Mouse (Mus musculus): ENCODE measurements at regions not wholly inside any gene's neighbourhood (a gene's known extent, or its start where the extent isn't known, plus 50 kb on each side); places are given as distances from the start of the nearest gene placed in this dataset.

DNA sequence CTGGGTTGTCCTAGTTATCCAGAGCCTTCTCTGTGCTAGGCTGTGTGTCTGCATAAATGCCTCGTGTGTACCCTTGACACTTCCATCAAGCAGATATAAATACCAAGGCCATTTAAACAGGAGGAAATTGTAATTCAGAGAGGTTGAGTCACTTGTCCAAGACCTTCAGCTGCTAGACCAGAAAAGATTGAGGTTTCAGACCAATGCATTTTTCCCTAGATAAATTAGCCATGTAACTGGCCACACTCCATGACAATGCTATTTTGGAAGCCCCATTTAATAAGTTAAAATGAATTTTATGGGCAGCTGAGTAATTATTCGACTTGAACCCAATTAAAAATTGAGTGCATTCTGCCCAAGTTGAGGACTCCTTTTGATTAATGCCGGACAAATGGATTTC is 509.6 kb downstream of the 1810013L24Rik start:
- DNase-seq (ENCODE audit: low spot score in 2 of 2) = no peak

DNA sequence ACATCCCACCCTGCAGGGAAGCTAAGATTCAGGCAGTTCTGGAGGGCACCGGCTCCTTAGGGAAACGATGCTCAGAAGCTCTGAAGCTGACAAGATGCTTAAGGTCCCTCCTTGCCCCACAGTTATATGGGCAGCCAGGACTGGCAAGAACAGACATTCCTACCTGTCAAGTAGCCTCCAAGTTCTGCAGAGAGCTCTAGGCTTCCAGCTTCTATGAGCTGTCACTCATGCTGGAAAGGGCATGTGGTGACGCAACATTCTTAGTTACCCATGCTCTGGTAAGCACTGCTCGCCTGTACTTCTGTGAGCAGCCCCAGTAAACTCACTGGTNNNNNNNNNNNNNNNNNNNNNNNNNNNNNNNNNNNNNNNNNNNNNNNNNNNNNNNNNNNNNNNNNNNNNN is 511.3 kb downstream of the 1810013L24Rik start:
- no peak for DNase-seq (ENCODE audit: low spot score in 2 of 2)

DNA sequence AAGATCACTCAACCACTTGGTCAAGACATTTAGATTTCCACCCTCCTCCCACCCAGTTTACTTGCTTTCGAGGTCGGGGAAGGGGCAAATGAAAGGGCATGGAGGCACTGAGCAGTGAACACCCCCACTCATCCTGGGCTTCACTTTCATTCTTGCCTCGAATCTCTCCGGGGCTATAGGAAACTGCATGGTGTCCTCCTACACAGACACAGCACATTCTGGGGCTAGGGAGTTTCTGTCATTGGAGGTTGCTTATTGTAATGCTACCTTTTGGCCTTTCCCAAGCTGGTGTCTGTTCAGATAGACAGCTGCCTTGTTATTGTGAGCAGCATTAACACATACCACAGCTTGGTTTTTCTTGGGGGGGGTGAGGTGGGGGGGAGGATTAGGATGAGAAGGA is 523.9 kb downstream of the 1810013L24Rik start:
- no peak for DNase-seq (ENCODE audit: low spot score in 2 of 2)

DNA sequence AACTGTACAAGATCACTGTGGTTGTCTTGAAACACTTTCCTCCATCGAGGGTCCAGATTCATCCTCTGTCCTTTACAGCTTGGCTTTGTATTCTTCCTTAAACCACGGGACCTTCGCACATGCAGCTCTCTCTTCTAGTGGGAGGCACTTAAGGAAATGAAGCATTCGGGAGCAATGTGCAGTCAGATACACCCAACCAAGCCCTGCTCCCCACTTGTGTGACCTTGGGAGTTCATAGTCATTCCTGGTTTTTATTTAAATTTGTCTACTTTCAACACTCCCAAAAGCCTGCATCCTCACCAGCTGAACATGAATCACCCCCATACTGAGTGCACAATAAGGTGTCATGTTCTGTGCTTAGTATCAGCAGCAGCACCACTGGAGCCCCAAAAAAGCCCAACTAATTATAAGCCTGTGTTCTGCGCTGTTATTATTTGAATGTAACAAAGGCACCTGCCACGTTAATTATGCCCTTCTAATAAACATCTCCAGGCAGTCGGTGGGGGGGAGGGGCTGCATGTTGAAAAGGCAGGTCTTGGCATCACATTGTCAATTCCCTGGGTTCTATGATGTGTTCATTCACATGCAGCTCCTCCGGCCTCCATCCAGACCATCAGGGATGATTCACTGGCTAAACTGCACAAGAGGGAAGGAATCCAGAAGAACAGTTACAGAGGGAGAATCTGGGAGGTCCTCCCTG is 524.6 kb downstream of the 1810013L24Rik start:
- no peak for DNase-seq (ENCODE audit: low spot score in 2 of 2)

DNA sequence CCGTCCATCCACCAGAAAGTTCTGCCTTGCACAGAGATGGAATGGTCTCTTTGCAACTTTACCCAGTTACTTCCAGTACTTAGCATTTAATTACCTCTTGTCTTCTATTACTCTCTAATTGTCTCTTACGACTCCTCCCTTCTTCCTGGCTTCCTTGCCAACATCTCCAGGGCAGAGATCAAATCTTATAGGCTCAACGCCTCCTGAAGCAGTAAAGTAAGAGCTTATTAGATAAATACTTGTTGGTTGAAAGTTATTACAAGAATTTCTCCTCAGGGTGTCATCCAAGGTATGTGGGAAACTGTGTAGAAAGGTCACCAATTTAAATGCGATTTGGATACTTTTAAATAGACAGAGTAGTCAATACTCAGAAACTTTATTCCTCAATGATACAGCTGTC is 528.8 kb downstream of the 1810013L24Rik start:
- no peak for DNase-seq (ENCODE audit: low spot score in 2 of 2)

DNA sequence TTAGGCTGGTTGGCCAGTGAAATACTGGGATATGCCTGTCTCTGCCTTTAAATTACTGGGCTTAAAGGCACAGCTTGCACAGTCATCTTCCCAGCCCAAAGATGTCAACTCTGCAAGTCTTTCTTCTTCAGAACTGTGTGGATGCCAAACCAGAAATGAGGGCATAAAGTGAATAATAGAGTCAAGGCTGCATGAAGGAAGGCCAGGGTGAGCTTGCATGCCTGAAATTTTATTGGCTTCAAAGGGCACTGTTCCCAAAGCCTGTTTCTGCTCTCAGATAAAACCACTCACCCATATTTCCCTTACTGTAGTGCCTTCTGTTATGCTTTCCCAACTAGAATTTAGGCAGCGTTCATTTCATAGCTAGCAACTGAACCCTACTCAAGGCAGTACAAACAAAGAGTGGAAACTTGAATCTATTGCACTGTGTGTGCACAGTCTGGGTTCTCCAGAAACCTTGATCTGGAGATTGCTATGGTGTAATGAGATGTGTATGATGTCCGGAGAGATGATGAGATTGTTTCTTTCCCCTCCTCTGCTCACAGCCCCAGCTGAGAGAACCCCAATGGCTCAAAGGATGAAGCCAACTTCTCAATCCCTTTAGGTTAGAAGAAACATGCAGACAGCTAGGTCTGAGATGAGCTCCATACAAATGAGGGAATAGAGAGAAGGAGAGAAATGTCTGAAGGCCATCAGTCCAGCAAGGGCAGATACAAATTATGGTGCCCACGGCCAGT is 529.7 kb downstream of the 1810013L24Rik start:
- DNase-seq (ENCODE audit: low spot score in 2 of 2) = no peak

DNA sequence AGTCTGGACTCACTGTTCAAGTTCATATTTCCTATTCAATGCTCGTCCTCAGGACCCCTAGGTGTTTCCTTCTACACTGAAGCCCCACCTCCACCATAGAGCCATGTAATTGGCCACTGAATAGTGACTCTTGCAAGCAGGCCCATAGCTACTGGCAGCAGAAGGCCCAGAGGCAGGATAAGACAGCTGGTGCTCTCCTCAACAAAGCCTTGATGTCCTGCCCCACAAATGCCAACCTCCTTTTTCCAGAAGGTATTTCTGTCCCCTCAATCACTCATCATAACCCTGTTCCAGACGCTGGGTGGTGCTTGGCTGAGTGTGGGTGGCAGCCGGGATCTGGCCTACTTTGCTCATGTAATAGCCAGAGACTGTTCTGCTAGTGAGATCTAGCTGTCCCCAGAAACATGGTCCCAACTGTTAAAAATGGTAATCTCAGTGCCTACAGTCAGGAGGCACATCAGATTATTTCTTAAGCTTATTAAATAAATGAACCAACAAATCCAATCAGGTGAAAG is 530.9 kb downstream of the 1810013L24Rik start:
- DNase-seq (ENCODE audit: low spot score in 2 of 2) = no peak

DNA sequence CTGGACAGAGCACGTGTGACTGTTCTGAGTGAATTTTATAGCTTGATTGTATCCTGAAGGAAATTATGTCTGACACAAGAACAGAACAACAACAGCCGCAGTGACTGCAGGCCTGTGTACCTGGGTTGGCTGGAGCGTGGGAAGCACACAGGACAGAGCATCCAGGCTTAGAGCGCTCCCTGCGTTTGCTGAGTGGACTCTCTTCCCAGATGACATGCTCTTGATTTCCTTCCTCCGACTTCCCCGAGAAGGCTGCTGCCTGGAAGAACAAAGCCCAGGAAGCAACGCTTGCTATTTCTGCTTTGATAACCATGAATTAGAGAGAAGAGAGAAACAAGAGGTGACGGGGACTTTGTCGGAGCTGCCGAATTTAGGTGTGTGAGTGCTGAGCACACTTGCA is 532.2 kb downstream of the 1810013L24Rik start:
- no peak for DNase-seq (ENCODE audit: low spot score in 2 of 2)

DNA sequence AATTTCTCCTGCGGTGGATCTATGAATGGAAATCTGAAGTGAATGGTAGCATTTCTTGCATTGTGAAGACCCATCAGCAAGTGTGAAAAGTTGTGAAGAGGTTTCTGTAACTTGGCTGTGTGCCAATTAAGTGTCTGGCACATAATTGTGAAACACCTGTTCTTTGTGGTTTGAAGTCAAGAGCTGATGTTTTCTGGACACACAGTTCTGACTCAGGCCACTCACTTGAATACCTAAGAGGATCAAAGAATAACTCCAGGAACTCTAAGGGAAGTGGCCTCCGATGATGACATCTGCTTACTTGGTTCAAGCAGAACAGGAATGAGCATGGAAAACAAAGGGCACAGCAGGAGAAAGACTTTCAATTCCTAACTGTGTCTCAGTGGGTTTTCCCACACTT is 534.2 kb downstream of the 1810013L24Rik start:
- no peak for DNase-seq (ENCODE audit: low spot score in 2 of 2)

DNA sequence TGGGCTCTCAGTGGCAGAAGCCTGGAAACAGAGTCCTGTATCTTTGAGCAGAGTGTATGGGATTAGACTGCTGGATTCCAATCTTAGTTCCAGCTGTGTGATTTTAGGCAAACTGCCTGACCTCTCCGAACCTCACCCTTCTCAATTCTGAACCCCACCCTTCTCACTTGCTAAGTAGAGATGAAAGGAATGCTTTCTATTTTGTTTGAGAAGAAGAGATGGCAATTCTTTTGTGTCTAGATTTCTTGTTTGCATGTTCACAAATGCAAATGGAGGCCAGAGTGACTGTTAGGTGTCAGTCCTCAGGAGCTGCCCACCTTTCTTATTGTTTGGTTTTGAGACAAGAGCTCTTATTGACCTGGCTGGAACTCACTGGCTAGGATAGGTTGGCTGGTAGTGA is 561.1 kb downstream of the 1810013L24Rik start:
- no peak for DNase-seq (ENCODE audit: low spot score in 2 of 2)

DNA sequence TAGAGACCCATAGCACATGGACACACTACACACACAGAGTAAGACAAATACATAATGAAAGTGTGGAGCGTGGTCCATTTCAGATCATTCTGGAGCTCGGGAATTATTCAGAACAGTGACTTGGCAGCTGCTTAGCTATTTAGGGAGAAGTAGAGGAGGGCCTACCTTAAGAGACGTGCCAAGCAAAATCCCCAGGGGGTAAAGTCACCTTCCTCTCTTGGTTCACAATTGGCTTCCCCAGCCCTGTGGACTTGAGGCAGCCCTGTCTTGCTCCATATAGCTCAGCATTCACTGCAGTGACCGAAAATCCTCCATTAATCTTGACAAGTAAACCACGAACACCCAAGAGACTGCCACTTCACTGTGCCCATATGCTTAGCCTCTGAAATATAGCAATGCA is 574.8 kb downstream of the 1810013L24Rik start:
- DNase-seq (ENCODE audit: low spot score in 2 of 2) = no peak

DNA sequence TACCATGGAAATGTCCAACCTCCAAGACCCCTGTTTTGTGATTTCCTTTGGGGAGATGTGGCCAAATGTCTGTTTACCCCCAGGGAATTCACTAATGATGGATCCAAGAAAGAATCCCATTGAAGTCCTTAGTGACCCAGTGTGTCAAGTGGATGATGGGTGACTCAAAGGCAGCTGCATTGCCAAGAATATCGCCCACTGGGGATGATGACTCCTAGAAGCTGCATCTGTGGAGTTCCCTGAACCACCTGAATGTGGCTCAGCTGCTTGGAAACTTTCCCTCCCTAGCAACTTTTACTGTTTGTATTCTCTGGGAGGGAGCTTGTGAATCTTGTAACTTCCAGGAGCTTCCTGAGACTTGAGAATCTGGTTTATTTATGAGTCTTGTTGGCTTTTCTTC is 578.3 kb downstream of the 1810013L24Rik start:
- no peak for DNase-seq (ENCODE audit: low spot score in 2 of 2)

DNA sequence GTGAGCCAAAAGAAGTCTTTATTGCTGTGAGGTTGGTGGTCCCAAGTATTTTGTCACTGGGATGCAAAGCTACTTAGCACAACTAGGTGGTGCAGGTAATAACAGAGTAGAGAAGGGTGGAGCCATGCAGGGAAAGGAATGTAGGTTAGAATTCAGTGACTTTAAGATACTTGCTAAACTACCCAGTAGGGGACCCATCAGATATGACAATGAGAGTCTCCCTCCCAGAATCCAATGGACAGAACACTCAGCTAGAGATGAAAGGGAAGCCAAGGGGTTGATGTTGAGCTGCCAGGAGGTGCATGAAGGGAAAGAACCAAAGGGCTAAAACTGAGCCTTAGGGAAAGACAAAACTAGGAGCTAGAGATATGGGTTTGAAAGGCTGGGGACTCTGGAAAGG is 564.9 kb downstream of the Grin2a start:
- no peak for DNase-seq (ENCODE audit: low spot score in 2 of 2)

DNA sequence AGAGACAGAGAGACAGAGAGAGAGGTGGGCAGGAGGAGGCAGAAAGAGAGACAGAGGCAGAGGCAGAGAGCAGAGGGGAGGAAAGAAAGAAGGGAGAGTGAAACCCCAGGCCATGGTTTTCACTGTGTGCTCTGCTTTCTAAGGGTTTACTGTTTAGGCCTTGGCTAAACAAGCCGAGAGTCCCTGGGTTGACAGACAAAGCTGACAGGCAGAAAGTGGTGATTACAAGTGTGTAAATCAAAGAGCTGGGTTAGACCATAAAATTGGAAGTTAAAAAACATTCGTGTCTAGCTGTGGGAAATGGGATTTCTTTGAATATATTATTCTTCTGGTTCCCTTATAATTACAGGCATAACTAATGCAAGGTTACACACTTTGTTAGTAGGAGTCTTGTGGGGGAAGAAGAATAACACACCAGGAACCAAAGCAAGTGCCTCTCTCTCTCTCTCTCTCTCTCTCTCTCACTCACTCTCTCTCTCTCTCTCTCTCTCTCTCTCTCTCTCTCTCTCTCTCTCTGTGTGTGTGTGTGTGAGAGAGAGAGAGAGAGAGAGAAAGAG is 556.0 kb downstream of the Grin2a start:
- DNase-seq (ENCODE audit: low spot score in 2 of 2) = no peak

DNA sequence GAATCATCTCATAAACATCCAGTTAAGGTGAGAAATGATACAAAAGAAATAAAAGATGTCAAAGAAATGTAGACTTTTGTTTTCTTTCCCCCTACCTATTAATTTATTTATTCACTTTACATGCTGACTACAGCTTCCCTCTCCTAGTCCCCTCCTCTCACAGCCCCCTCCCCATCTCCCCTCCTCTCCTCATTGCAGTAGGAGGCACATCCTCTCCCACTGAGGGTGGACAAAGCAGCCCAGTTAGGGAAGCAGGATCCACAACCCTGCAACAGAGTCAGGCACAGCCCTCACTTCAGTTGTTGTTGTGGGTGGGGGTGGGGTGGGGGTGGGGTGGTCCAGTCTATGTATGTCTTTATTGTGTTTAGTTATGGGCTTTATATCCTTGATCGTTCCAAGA is 555.5 kb downstream of the Grin2a start:
- DNase-seq (ENCODE audit: low spot score in 2 of 2) = no peak

DNA sequence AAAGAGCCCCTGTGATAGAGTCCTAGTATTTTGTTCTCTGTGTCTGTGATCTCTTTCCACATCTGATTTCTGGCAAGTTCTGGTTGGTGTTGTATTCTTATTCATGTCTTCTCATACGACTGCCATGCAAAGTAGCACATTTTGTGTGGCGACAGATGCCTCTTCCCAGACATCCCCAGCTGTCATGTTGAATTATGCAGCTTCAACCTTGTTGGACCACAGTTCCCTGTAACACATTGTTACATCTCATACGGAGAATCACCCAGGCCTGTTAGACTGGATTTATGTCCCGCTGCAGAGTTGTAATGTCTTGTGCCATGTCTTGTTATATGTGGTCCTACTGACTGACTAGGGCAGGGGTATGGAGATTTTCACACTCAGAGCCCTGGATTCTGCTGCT is 543.3 kb downstream of the Grin2a start:
- no peak for DNase-seq (ENCODE audit: low spot score in 2 of 2)

DNA sequence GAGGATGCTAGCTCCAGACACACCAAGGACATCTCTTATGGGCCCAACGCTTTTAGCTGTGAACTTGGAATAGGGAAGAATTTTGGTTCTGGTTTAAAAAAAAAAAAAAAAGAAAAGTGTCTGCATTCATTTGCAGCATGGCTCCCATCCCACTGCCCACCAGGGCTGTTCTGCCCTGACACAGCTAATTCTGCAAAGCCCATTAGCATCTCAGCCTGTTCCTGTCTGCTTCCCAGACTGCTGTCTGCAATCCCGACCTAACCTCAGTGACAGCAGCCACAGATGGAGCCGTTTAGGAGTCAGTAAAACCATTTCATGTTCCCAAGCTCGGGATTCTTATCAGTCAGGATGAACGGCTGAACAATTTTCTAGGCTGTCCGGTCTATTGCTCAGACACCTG is 537.8 kb downstream of the Grin2a start:
- DNase-seq (ENCODE audit: low spot score in 2 of 2) = no peak

DNA sequence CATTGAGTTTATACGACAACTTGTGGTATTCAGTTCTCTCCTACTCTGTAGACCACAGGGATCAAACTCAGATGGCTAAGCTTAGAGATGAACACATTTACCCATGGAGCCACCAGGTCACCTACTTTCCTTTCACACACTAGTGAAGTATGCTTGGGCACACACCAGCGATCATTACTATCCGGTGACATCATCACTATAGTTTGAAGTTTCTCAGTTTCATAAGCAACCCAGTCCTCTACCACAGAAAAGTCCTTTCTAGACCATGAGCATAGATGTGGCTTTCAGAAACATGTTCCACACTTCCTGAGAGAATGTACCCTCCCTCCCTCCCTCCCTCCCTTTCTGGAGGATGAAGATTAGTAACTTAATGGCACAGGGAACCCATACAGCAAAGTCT is 532.9 kb downstream of the Grin2a start:
- DNase-seq (ENCODE audit: low spot score in 2 of 2) = no peak

DNA sequence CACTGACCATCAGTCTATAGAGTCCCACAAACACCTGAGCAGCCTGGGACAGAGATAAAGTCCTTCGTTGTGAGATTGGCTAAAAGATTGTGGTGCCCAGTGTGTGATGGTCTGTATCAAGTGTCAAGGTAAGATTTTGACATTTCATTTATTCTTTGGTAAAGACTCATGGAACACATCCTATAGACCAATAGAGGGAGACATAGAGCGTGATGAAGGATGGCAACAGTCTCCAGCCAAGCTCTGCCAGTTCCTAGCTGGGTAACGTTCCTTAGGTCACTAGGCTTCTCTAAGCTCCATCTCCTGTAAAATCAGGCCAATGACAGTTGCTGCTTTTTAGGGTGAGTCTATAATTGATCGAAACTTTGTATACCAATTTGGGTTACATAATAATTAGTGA is 526.0 kb downstream of the Grin2a start:
- DNase-seq (ENCODE audit: low spot score in 2 of 2) = no peak

DNA sequence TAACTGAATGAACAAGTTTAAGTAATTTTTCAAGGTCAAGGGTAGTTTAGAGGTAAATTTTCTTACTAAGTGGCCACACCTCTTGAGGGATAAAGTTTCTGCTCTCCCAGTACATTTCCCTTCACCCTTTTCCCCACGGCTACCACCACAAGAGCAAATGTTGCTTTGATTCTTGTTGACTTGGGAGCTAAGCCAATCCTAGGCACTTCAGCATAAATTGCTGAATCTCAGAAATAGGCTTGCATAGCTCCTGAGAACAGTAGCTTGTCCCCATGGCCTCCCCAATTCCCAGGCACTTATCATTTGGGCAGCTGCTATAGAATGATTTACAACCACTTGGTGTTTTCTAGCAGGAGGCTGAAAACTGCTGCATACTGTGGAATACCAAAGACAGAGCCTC is 510.1 kb downstream of the Grin2a start:
- DNase-seq (ENCODE audit: low spot score in 2 of 2) = no peak

DNA sequence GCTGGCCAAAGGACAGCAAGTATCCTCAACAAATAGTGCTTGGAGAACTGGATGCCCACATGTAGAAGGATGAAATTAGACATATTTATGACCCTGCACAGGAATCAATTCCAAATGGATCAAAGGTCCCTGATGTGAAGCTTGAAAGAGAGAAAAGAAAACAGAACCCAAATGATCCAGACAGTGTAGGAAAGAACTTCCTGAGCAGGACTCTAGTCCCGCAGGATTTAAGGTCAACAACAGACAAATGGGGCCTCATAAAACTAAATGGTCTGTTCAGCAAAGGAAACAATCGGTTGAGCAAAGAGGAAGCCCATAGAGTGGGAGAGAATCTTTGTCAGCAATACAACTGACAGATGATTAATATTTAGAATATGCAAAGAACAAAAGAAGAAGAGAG is 497.1 kb downstream of the Grin2a start:
- no peak for DNase-seq (ENCODE audit: low spot score in 2 of 2)

DNA sequence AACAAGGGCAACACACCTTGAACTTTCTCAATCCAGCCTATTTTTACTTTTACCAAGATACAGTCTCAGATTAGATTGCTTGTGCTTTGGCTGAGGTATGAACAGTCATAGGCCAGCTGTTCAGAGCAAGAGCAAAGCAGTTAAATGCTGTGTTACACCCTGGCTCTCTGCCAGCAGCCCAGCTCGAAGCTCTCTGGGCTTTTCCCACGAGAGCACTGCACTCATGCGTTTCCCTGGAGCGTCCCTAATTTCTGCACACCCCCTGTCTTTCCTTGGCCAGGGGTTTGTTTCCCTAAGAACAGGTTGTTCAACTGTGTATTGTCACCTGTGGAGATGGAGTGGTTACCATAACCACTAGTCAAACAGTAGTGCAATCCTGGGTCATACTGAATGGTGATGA is 493.6 kb downstream of the Grin2a start:
- DNase-seq (ENCODE audit: low spot score in 2 of 2) = peak in 1 of 2 experiments; percentile 2

DNA sequence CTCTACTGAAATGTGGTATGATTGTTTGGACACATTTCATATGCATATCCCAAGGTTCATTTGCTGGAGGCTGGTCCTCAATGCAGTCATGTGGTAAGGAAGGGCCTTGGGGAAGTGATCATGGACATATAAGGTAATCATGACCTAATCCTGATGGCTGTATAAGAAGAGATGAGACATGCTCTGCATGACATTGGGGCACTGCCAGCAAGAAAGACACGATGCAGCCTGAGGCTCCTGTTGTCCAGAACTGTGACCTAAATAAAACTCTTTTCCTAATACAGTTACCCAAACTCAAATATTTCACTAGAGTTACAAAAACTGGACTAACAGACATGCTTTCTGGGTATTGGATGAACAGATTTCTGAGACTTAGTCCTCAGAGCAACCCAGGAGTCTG is 485.7 kb downstream of the Grin2a start:
- DNase-seq (ENCODE audit: low spot score in 2 of 2) = no peak

All from urinary bladder, postnatal 36 days (tissue).